Mouse (Mus musculus) heart, postnatal 36 days (tissue): ENCODE measurements around the gene Mafg. TPM values are rescaled to one million over a fixed set of nuclear protein-coding genes. Genes with fewer than 3 reads are reported as not detected.

Source experiments
- DNase-seq, 2 experiments: peaks; one replicate each; pipeline ENCODE4 v3.0.0; 2021 to 2022
- intact Hi-C: fragments of 180-260 bp; cut with DNase I; formaldehyde crosslinking; loops from one replicate; pipeline ENCODE4 v1.15.1; 2025
- microRNA-seq, 2 experiments: library from miRNA; unstranded; fragments of <30 nt; microRNA quantifications; one replicate each; pipeline ENCODE4 v1.2.0; 2021; ENCODE audit warnings: borderline number of aligned reads in 2 of 2
- total RNA-seq, 2 experiments: library from RNA; stranded (reverse); gene quantifications; 2 replicates each; pipeline ENCODE4 v1.2.3; 2021

Gene Mafg
- total RNA-seq, 2 experiments from 2014 or later = 39.3 to 43.8 TPM

- DNase-seq = no peak
- intact Hi-C loops = no loop called here
These were observed 57.5 kb downstream of the Mafg start for GRCm38 (mm10) chr11:120575940-120576339.

Small RNAs within 50 kb of the gene (microRNA-seq; reads per million reads assigned to microRNA genes)
- 0 to 0.67 reads per million in 2 experiments for gene Mir6936

Other genes with a start within 250 kb of the Mafg start
- gene Nploc4, start 195.9 kb downstream of the Mafg start, total RNA-seq = 10 to 100 TPM; 60.4 to 62.2 TPM
- gene Tspan10, start 191.0 kb downstream of the Mafg start, total RNA-seq = 1 to 10 TPM in 1 of 2 experiments, under 1 TPM in 1; 0.35 to 1.2 TPM
- gene Pde6g, start 180.1 kb downstream of the Mafg start, total RNA-seq = under 1 TPM in 1 of 2 experiments, not detected in 1; 0.75 TPM
- gene Oxld1, start 175.5 kb downstream of the Mafg start, total RNA-seq = 10 to 100 TPM; 54.1 to 61.4 TPM
- gene Ccdc137, start 175.5 kb downstream of the Mafg start, total RNA-seq = 1 to 10 TPM; 5.9 to 6.4 TPM
- 10 to 100 TPM in 1 of 2 experiments, 1 to 10 TPM in 1; 8.6 to 12.2 TPM for gene Arl16, start 166.0 kb downstream of the Mafg start, total RNA-seq
- gene Mrpl12, start 149.0 kb downstream of the Mafg start, total RNA-seq = 100 to 1,000 TPM; 222 to 245 TPM
- 10 to 100 TPM; 13.4 to 15.0 TPM for gene Slc25a10, start 141.8 kb downstream of the Mafg start, total RNA-seq
- gene Gcgr, start 102.9 kb downstream of the Mafg start, total RNA-seq = 1 to 10 TPM in 1 of 2 experiments, under 1 TPM in 1; 0.80 to 1.2 TPM
- 10 to 100 TPM; 43.1 to 43.7 TPM for gene Mcrip1, start 83.9 kb downstream of the Mafg start, total RNA-seq
- under 1 TPM in 1 of 2 experiments, not detected in 1; 0.67 TPM for gene Ppp1r27, start 82.5 kb downstream of the Mafg start, total RNA-seq
- gene P4hb, start 60.3 kb downstream of the Mafg start, total RNA-seq = 100 to 1,000 TPM; 252 to 258 TPM
- 100 to 1,000 TPM; 147 to 150 TPM for gene Arhgdia, start 52.0 kb downstream of the Mafg start, total RNA-seq
- gene Alyref, start 35.2 kb downstream of the Mafg start, total RNA-seq = 10 to 100 TPM; 46.4 to 47.8 TPM
- gene Anapc11, start 35.2 kb downstream of the Mafg start, total RNA-seq = 10 to 100 TPM; 75.6 to 87.1 TPM
- not detected for gene Npb, start 25.1 kb downstream of the Mafg start, total RNA-seq
- gene Pcyt2, start 15.7 kb downstream of the Mafg start, total RNA-seq = 10 to 100 TPM; 48.2 to 54.6 TPM
- 10 to 100 TPM; 10.0 to 10.1 TPM for gene Sirt7, start 8.4 kb downstream of the Mafg start, total RNA-seq
- 1 to 10 TPM; 1.2 to 1.3 TPM for gene Pycr1, start 10.2 kb upstream of the Mafg start, total RNA-seq
- 10 to 100 TPM; 76.1 to 78.1 TPM for gene Myadml2, start 14.6 kb upstream of the Mafg start, total RNA-seq
- gene Notum, start 27.6 kb upstream of the Mafg start, total RNA-seq = not detected
- 10 to 100 TPM; 42.2 to 43.0 TPM for gene Aspscr1, start 39.4 kb upstream of the Mafg start, total RNA-seq
- gene Cenpx, start 80.1 kb upstream of the Mafg start, total RNA-seq = 10 to 100 TPM; 33.1 to 38.3 TPM
- gene Lrrc45, start 80.3 kb upstream of the Mafg start, total RNA-seq = 1 to 10 TPM; 5.3 to 7.0 TPM
- 1 to 10 TPM in 1 of 2 experiments, under 1 TPM in 1; 0.36 to 1.6 TPM for gene Rac3, start 87.9 kb upstream of the Mafg start, total RNA-seq
- 10 to 100 TPM in 1 of 2 experiments, 1 to 10 TPM in 1; 9.2 to 12.0 TPM for gene Dcxr, start 93.7 kb upstream of the Mafg start, total RNA-seq
- gene Cbr2, start 98.5 kb upstream of the Mafg start, total RNA-seq = 10 to 100 TPM; 14.4 to 19.7 TPM
- 10 to 100 TPM; 22.1 to 34.1 TPM for gene Hmga1b, start 129.2 kb upstream of the Mafg start, total RNA-seq
- 10 to 100 TPM; 11.2 to 13.3 TPM for gene Rfng, start 150.6 kb upstream of the Mafg start, total RNA-seq
- 10 to 100 TPM; 54.6 to 58.4 TPM for gene Gps1, start 150.7 kb upstream of the Mafg start, total RNA-seq
- gene Dus1l, start 162.8 kb upstream of the Mafg start, total RNA-seq = 10 to 100 TPM; 25.0 to 29.0 TPM
- gene Fasn, start 190.9 kb upstream of the Mafg start, total RNA-seq = 10 to 100 TPM; 17.3 to 65.9 TPM